Mouse (Mus musculus) urinary bladder, postnatal 25 days (tissue): ENCODE results near the gene Rnf149.

ENCODE experiments used
- DNase-seq: peaks from one replicate; pipeline ENCODE4 v3.0.0; 2022; ENCODE audit warnings: low spot score

Rnf149 gene

DNA sequence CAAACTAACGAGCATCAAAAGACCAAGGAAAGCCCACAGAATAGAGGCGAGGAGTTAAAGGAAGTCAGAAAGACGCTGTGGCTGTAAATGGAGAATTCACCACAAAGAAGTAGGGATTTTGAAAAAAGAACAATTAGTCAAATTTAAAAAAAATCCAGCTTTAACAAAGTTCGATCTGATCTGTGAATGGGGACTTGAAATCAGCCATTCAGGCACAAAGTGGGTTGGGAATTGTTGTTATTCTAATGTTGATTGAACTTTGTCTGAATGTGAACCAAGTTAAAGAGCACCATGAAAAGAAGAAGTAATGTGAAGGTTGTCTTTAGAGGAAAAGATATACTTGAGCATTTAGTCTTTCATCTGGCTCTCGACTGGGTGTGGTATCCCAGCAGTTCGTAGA is 48.9 kb downstream of the Rnf149 start:
- DNase-seq = no peak

DNA sequence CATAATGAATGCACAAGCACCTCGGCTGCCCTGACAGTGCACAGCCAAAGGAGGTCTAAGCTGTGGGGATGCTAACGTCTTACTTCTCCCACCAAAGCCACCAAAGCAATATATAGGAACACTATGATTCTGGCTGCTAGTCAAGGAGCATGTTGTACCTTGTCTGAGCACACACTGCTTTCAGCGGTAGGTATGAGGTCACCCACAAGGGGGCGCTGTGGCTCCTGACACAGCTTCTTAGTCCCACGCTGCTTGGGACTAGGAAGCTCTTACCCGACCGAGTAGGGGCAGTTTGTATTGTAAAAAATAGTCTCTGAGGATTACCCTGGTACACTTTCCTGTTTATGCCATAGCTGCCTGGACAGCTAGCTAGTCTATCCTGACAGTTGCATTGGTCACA is 49.8 kb downstream of the Rnf149 start:
- peak; percentile 84 for DNase-seq

DNA sequence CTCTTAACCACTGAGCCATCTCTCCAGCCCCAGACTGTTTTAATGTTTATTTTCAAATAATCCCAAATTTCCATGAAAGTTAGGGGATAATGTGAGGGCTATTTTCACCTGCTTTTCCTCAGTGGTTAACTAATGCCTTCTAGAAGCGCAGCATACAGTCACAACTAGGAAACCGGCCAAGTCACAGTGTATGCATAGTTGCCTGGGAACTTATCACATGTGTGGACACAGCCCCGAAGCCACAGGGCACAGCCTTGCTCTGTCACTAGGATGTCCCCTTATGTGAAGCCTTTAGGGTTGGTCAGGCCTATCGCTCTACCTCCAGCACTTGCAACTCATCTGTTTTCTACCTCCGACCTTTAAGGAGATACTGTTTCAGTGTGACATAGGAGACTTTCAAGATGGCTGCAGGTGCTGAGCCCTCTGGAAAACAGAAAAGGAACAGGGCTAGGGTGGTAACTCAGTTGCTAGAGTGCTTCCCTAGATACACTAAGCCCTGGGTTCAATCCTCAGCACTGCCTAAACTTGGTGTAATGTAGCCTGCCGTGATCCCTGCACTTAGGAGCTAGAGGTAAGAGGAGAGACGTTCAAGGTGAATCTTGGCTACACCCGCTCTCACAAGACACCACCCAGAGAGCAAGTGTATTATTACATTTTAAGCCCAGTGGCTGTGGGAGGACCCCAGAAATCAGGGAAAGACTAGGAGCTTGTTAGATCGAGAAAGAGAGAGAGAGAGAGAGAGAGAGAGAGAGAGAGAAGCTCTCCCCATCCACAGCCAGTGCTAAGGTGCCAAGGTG is 50.6 kb downstream of the Rnf149 start:
- no peak for DNase-seq

DNA sequence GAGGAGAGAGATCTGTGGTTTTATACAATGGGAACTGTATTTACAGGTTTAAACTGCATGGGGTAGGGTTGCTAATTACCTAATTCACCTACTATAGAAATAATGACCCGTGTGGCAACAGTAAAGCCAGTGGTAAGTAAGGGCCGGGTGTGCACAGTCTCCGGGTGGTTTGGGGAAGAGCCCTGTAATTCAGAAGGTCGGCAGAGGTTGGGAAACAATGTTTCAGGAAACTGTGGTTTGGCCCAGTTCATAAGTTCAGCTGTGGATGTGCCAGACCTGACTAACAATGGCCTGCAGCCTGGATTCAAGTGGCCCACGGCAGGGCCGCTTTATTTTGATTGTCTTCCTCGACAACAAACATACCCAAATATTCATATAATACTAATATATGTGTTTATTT is 51.4 kb downstream of the Rnf149 start:
- DNase-seq = no peak

DNA sequence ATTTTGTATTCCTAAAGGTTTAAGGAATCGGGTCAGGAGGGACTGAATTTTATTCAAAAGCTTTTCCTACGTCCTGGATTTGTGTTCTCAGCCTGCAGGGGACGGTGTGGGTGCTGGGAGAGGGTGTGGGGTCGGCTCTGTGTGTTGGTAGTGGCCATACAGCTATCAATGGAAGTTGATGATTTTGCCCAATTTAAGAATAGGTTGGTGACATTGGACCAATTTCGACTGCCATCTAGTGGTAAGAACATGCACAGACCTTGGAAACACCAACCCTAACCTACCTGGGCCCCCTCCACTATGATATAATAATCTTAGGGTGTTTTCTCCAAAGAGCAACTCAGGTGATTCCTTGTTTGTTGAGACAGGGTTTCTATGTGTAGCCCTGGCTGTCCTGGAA is 54.7 kb downstream of the Rnf149 start:
- DNase-seq = no peak

DNA sequence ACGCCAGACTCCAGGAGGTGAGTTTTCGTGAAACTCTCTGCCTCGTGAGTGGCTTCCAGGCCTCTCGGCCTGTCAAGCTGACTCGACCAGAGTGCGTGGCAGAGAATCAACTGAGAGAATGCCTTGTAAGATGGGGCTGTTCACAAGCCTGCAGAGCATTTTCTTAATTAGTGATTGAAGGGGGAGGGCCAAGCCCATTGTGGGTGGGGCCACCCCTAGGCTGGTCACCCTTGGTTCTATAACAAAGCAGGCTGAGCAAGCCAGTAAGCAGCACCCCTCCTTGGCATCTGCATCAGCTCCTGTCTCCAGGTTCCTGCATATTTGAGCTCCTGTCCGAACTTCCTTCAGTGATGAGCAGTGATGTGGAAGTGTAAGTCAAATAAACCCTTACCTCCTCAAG is 55.9 kb downstream of the Rnf149 start:
- no peak for DNase-seq

DNA sequence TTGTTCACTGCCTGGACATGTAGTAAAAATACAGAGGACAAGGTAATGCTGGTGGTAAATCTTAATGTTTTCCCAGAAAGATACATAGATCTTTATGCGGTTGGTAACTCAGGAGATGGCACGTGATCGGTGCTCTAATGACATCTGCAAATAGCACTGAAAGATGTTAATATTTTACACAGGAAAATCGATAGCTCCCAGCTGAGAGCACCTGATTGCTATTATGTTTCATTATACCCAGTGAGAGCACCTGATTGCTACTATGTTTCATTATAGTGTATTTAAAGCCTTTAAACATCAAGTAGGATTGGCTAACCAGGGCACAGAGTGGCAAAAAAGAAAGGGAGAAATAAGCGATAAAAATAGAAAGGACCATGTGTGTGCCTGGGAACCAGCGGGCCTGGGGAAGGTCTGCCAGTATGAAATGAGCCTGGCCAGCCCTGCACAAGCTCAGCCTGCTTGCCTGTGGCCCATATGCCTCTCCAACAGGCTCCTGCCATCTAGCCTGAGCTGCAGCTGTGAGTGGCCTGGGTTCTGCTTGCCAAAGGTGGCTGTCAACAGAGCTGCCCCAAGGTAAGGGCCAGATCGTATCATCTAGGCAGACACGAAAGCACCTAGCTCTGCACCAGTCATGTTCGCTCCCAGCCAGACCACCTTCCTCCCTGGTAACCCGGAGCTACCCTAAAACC is 61.8 kb downstream of the Rnf149 start:
- no peak for DNase-seq

DNA sequence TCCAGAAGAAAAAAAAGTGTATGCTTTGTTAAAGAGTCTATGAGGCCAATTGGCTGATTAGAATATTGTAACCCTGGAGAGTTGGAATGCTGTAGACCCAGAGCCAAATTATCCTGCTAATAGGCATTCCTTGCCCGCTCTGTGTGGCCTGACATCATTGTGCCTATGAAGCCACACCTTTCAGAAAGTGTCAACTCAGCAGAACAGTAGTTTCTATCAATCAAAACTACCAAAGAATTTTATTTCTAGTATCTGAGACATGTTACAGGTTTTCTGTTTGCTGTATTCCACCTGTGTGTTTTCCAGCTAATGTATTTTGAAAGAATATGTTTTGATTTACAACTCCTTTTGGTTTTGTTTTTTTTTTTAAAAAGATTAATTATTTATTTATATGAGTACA is 65.0 kb downstream of the Rnf149 start:
- DNase-seq = no peak

DNA sequence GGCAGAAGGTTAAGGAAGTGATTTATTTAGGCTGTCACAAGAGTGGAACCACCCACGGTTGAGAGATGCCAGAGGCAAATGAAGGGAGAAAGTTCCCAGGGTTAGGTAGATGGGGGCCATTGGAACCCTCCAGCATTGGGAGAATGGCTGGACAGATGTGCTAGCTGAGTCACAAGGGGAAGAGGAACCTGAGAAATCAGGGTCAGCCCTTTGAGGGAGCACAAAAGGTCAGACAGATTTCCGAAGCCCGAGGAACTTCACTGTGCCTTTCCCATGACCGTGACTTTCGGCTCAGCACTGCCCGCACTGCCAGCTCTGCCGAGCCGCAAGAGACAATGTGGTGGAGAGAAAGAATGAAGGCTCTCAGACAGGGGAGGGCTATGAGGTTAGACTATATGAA is 65.4 kb downstream of the Rnf149 start:
- no peak for DNase-seq

DNA sequence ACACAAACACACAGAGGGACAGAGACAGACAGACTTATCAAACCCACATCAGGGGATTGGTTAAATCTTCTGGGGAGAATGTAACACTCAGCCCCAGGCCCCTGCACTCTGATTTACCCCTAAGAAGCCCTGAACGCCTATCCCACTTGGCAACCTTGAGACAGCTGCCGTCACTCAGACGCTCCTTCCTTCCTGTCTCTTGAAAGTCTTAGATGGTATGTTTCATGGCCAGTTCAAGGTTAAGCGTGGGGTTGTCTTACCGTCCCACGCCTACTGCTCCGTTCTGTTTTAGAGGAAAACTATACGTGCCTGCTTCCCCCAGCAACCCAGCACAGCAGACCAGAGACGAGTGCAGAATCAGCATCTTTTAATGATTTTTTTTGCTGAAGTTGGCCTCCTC is 71.6 kb downstream of the Rnf149 start:
- DNase-seq = no peak

DNA sequence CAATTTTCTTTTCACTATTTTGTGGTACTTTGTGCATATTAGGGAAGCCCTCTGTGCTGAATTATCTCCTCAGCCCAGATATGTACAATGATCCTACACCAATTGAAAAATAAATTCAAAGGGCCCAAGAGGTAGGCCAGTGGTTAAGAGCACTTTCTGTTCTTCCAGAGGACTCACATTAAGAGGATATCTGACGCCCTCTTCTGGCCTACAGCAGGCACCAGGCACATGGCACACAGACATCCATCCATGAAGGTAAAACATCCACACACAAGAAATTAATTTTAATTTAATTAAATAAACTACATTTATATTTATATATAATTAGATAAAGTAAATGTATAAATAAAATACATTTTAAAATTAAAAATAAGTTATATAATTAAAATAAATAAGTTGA is 72.9 kb downstream of the Rnf149 start:
- no peak for DNase-seq

DNA sequence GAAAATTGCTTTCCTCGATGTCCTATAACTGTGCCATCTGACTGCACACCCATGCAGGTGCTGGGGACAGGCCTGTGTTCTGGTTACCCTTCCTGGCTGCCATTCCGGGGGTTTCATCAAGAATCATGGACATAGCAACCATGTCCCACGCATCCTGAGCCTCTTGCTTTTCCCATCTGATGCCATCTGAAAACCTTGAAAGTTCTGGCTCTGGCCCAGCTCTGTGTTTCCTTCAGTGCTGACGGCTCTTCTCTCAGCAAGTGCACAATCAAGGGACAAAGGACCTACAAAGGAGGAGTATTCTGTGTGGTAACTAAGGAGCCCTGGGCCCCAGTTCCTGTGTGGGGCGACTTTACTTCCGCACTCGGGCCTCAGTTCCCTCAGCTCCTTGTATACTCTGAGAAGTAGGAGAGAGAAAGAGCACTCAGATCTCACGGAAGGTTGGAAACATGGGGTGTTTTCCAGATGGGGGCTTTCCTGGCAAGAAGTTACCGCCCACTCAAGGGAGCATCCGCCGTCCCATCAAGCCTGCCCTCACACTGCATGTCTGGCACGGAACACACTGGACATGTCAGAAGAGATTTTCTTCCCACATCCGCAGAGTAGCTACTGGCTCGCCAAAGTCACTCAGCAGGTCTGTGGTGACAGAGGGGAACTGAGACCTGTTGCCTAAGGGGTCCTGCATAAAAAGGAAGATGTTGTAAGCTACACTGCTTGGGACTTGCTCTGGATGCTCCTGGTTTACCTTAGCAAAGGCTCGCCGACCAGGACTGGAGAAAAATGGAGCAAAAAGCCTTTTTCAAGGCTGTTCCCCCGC is 74.2 kb downstream of the Rnf149 start:
- no peak for DNase-seq
